Mouse (Mus musculus): ENCODE data around the gene Pde1a. TPM values are rescaled to one million over a fixed set of nuclear protein-coding genes. Genes with fewer than 3 reads are reported as not detected.

The Pde1a gene
- 0.31 and 0.37 TPM in 2 replicates for total RNA-seq (2012; rRNA removed)

DNA sequence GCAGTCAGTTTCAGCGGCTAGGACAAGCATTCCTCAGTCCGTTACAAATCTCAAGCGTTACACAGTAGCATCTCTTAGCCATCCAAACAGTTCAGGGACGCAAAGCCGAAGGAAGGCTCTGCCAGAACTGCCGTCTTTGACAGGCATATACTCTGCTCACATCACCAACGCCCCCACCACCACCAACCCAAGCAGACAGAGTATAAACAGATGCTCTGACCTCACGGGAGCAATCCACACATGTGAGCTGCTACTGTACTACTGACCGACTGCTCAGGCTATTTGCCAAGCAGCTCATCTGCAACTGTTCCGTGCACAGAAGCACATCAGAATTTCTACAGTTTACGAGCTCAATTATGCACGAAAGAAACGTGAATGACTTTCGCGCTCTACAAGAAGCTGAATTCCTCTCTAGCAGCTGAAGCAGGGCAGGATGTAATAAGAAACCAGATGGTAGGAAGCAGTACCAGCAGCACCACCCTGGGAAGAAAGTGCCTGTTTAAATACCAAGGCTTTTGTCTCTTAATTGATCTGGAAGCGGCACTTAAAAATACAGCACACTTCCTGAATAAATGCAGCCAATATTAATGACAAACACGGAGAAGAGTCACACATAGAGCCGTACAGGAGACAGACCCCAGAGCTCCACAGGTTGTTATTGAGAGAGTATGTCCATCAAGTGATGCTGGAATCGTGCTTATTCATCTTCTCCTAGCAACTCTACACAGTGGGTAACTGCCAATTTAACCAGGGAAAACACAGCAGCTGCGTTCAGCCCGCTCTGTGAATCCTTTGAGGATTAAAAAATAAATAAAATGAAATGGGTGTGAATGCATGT, at the start of gene Pde1a:
Pde1a (minus strand) TSS at position 598 of the 838 bp plus-strand sequence.
- no peak for DNase-seq (ENCODE audit: low read depth, low spot score)
- Histone ChIP-seq H3K27ac (ENCODE audit: insufficient read depth, low read depth, low read length, poor library complexity, severe bottlenecking) (no peak within 1 kb of the TSS), H3K9me3 (ENCODE audit: control insufficient read depth, insufficient read depth, low read depth, low read length) (no peaks in the 10 kb centered on the region), H3K36me3 (ENCODE audit: control insufficient read depth, insufficient read depth, low read length, poor library complexity, severe bottlenecking) (no peaks in the 10 kb centered on the region), H3K4me3 (ENCODE audit: insufficient read depth in 1 of 2, low read depth in 1 of 2, low read length in 2 of 2, poor library complexity in 1 of 2, severe bottlenecking in 1 of 2) (no peak within 1 kb of the TSS), H3K4me1 (ENCODE audit: control insufficient read depth in 2 of 2, insufficient read depth in 2 of 2, low read length in 2 of 2, poor library complexity in 1 of 2) (peaks cover 0 to 5% of the 10 kb centered on the region in 2 experiments; a peak in 2 of 4 replicates), H3K9ac (ENCODE audit: insufficient read depth, low read depth, low read length, poor library complexity, severe bottlenecking) (no peak within 1 kb of the TSS)
- no peak for TF ChIP-seq MAFK (IDR thresholded peaks at IDR 0.05; ENCODE audit: insufficient read depth, low read depth, low read length)
- no peak for TF ChIP-seq ZNF384 (IDR thresholded peaks at IDR 0.05; ENCODE audit: low read depth, low read length)
- TF ChIP-seq ZC3H11A (IDR thresholded peaks at IDR 0.05; ENCODE audit: borderline replicate concordance, low read depth, low read length) = no peak
- TF ChIP-seq HCFC1 (IDR thresholded peaks at IDR 0.05; ENCODE audit: borderline replicate concordance, insufficient read depth, low read length) = no peak
- TF ChIP-seq CHD2 (IDR thresholded peaks at IDR 0.05; ENCODE audit: low read depth, low read length) = no peak
- in situ Hi-C loops (cut with MboI; ENCODE audit: low sequenced_read_pairs in 2 of 2, unreplicated experiment in 2 of 2) = no loop called here

DNA sequence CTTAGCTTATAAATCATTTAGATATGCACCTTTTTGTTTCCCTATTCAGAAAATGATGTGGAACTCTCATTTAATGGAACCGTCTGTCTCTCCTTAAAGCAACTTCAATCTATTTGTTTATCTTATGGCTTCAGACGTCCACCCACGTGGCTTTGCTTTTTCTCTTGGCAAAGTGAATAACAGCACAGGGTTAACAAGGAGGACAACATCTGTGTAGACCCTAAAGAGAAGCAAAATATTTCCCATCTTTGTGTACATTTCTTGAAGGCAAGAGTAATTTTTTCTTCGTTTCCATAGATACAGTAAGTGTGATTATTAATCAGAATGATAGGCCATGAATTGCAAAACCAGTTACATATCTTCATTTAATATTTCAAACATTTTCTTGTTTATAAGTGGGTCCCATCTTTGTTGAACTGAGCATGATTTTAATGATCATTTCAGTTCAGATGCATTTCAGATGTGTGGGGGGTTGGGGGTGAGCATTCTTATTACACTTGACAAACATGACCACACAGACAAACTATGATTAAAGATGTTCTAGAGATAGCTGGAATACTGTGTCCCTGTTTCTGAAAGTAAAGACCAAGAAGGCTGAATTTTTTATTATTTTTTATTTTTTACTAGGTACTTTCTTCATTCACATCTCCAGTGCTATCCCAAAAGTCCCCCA, 49.5 kb upstream of the Pde1a start:
- Histone ChIP-seq H3K9me3 (ENCODE audit: control insufficient read depth, insufficient read depth, low read depth, low read length) (no peaks in the 10 kb centered on the region), H3K9ac (ENCODE audit: insufficient read depth, low read depth, low read length, poor library complexity, severe bottlenecking) (no peak overlapping the region), H3K4me3 (ENCODE audit: insufficient read depth in 1 of 2, low read depth in 1 of 2, low read length in 2 of 2, poor library complexity in 1 of 2, severe bottlenecking in 1 of 2) (no peak overlapping the region), H3K27ac (ENCODE audit: insufficient read depth, low read depth, low read length, poor library complexity, severe bottlenecking) (no peak overlapping the region), H3K36me3 (ENCODE audit: control insufficient read depth, insufficient read depth, low read length, poor library complexity, severe bottlenecking) (no peaks in the 10 kb centered on the region), H3K4me1 (ENCODE audit: control insufficient read depth in 2 of 2, insufficient read depth in 2 of 2, low read length in 2 of 2, poor library complexity in 1 of 2) (peaks cover 0 to 2% of the 10 kb centered on the region in 2 experiments; a peak in 1 of 4 replicates)
- TF ChIP-seq MAFK (IDR thresholded peaks at IDR 0.05; ENCODE audit: insufficient read depth, low read depth, low read length) (no peak), CHD2 (IDR thresholded peaks at IDR 0.05; ENCODE audit: low read depth, low read length) (no peak), ZNF384 (IDR thresholded peaks at IDR 0.05; ENCODE audit: low read depth, low read length) (no peak), HCFC1 (IDR thresholded peaks at IDR 0.05; ENCODE audit: borderline replicate concordance, insufficient read depth, low read length) (no peak), ZC3H11A (IDR thresholded peaks at IDR 0.05; ENCODE audit: borderline replicate concordance, low read depth, low read length) (no peak)
- no peak for DNase-seq (ENCODE audit: low read depth, low spot score)
- in situ Hi-C loops (cut with MboI; ENCODE audit: low sequenced_read_pairs in 2 of 2, unreplicated experiment in 2 of 2) = no loop called here

DNA sequence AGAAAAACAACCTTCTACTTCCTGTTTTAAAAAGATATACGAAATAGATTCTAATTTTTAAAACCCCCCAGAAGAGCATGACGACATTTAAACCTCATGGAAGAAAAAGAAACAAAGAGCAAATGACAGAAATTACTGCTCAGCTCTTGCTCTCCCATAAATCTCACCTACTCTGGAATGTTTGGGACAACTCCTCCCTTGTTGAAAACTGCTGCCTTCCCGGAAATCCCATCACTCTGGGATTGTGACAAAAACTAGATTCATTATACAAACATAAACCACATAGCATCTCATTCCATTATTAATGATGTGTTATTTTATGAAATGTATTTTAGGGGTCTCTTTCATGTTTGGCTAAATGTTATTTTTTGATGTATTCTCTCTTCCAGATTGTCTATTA, 48.9 kb upstream of the Pde1a start:
- TF ChIP-seq ZNF384 (IDR thresholded peaks at IDR 0.05; ENCODE audit: low read depth, low read length) (no peak), ZC3H11A (IDR thresholded peaks at IDR 0.05; ENCODE audit: borderline replicate concordance, low read depth, low read length) (no peak), CHD2 (IDR thresholded peaks at IDR 0.05; ENCODE audit: low read depth, low read length) (no peak), HCFC1 (IDR thresholded peaks at IDR 0.05; ENCODE audit: borderline replicate concordance, insufficient read depth, low read length) (no peak), MAFK (IDR thresholded peaks at IDR 0.05; ENCODE audit: insufficient read depth, low read depth, low read length) (no peak)
- H3K4me1 ChIP-seq (ENCODE audit: control insufficient read depth in 2 of 2, insufficient read depth in 2 of 2, low read length in 2 of 2, poor library complexity in 1 of 2) = peaks cover 0 to 2% of the 10 kb centered on the region in 2 experiments; a peak in 1 of 4 replicates
- H3K36me3 ChIP-seq (ENCODE audit: control insufficient read depth, insufficient read depth, low read length, poor library complexity, severe bottlenecking) = no peaks in the 10 kb centered on the region
- no peaks in the 10 kb centered on the region for H3K9me3 ChIP-seq (ENCODE audit: control insufficient read depth, insufficient read depth, low read depth, low read length)
- H3K9ac ChIP-seq (ENCODE audit: insufficient read depth, low read depth, low read length, poor library complexity, severe bottlenecking) = no peak overlapping the region
- H3K4me3 ChIP-seq (ENCODE audit: insufficient read depth in 1 of 2, low read depth in 1 of 2, low read length in 2 of 2, poor library complexity in 1 of 2, severe bottlenecking in 1 of 2) = no peak overlapping the region
- in situ Hi-C loops (cut with MboI; ENCODE audit: low sequenced_read_pairs in 2 of 2, unreplicated experiment in 2 of 2) = no loop called here
- no peak for DNase-seq (ENCODE audit: low read depth, low spot score)
- H3K27ac ChIP-seq (ENCODE audit: insufficient read depth, low read depth, low read length, poor library complexity, severe bottlenecking) = no peak overlapping the region

DNA sequence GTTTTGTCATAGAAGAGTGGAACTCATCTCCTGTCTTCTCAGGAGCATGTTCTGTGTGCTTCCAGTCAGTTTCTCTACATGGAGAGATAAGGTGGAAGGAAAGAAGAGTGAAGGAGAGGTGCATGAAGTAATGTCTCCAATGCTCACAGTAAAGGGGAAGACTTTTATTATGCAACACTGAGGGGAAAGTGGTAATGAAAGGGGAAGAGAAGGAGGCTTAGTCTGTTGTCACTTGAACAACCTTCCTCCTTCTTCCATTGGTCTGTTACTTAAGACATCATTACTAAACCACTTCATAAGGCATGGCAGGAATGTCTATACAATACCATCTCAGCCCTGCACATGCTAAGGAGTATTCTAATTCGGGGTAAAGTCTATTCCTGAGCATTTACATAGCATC, 38.8 kb upstream of the Pde1a start:
- H3K9me3 ChIP-seq (ENCODE audit: control insufficient read depth, insufficient read depth, low read depth, low read length) = no peaks in the 10 kb centered on the region
- H3K9ac ChIP-seq (ENCODE audit: insufficient read depth, low read depth, low read length, poor library complexity, severe bottlenecking) = no peak overlapping the region
- H3K27ac ChIP-seq (ENCODE audit: insufficient read depth, low read depth, low read length, poor library complexity, severe bottlenecking) = no peak overlapping the region
- no peaks in the 10 kb centered on the region for H3K4me1 ChIP-seq (ENCODE audit: control insufficient read depth in 2 of 2, insufficient read depth in 2 of 2, low read length in 2 of 2, poor library complexity in 1 of 2)
- TF ChIP-seq ZNF384 (IDR thresholded peaks at IDR 0.05; ENCODE audit: low read depth, low read length) (no peak), MAFK (IDR thresholded peaks at IDR 0.05; ENCODE audit: insufficient read depth, low read depth, low read length) (no peak), CHD2 (IDR thresholded peaks at IDR 0.05; ENCODE audit: low read depth, low read length) (no peak), ZC3H11A (IDR thresholded peaks at IDR 0.05; ENCODE audit: borderline replicate concordance, low read depth, low read length) (no peak), HCFC1 (IDR thresholded peaks at IDR 0.05; ENCODE audit: borderline replicate concordance, insufficient read depth, low read length) (no peak)
- H3K36me3 ChIP-seq (ENCODE audit: control insufficient read depth, insufficient read depth, low read length, poor library complexity, severe bottlenecking) = no peaks in the 10 kb centered on the region
- in situ Hi-C loops (cut with MboI; ENCODE audit: low sequenced_read_pairs in 2 of 2, unreplicated experiment in 2 of 2) = no loop called here
- DNase-seq (ENCODE audit: low read depth, low spot score) = no peak
- H3K4me3 ChIP-seq (ENCODE audit: insufficient read depth in 1 of 2, low read depth in 1 of 2, low read length in 2 of 2, poor library complexity in 1 of 2, severe bottlenecking in 1 of 2) = no peak overlapping the region

All from ES-E14 (cell line).